Comparison of ENCODE assay signal across 11 mouse cellular contexts in genomic region chr12:71888370-71888769, GRCm38 (mm10). TPM values are rescaled to one million over a fixed set of nuclear protein-coding genes. Genes with fewer than 3 reads are reported as not detected.
DNase-seq lines count a peak whose midpoint lies in the region; ATAC-seq and TF ChIP-seq lines count a peak whose summit lies in the region.
"Had no signal": no experiment of that assay in that cellular context is flagged by ENCODE, and none has a peak within 500 bp of the region (broad histone marks: within the 10 kb centered on the region; RNA-seq: fewer than 3 reads in every experiment).

No protein-coding gene starts in this region.

- peak; percentile 57 for ATAC-seq in heart, embryonic 12.5 days (ENCODE audit: insufficient number of reproducible peaks, low FRiP score)
- no peak for ATAC-seq in liver, embryonic 11.5 days (replicated peaks; ENCODE audit: low FRiP score)
- ATAC-seq: intestine, embryonic 16.5 days had no signal

- H3K79me2 ChIP-seq in C2C12 (ENCODE audit: control insufficient read depth, insufficient read depth): peaks cover 70% of the 10 kb centered on the region

- H3ac ChIP-seq in C2C12 (ENCODE audit: control insufficient read depth, insufficient read length, low read depth): no peak overlapping the region

- intact Hi-C loops in left cerebral cortex, adult 2 months (cut with DNase I): no loop called here

- 41% methylated on average over 6 of the region's 6 CpGs for WGBS in heart, embryonic 12.5 days
- 87% methylated on average over 6 of the region's 6 CpGs for WGBS in liver, embryonic 11.5 days

- no peak for TF ChIP-seq POLR2A in embryonic fibroblast, embryonic 13.5 days (IDR thresholded peaks at IDR 0.05; ENCODE audit: low read depth, low read length)

- H3K27ac ChIP-seq in embryonic fibroblast, embryonic 13.5 days (ENCODE audit: insufficient read depth, low read length): peak overlapping the region; percentile 88
- peak overlapping the region; percentile 89 for H3K27ac ChIP-seq in heart, embryonic 12.5 days (ENCODE audit: poor library complexity, severe bottlenecking)
- H3K27ac ChIP-seq in left cerebral cortex, adult 2 months: no peak overlapping the region
- no peak overlapping the region for H3K27ac ChIP-seq in liver, embryonic 11.5 days (ENCODE audit: low read depth, low read length)
- H3K27ac ChIP-seq: liver, embryonic 13.5 days had no signal

- no peak overlapping the region for H3K9ac ChIP-seq in heart, embryonic 12.5 days
- no peak overlapping the region for H3K9ac ChIP-seq in liver, embryonic 11.5 days (ENCODE audit: low read depth, low read length)
- H3K9ac ChIP-seq: liver, embryonic 13.5 days had no signal

- no peaks in the 10 kb centered on the region for H3K27me3 ChIP-seq in C2C12 (ENCODE audit: control insufficient read depth, insufficient read depth, insufficient read length)
- no peaks in the 10 kb centered on the region for H3K27me3 ChIP-seq in heart, embryonic 12.5 days (replicated peaks)
- no peaks in the 10 kb centered on the region for H3K27me3 ChIP-seq in liver, embryonic 11.5 days (replicated peaks; ENCODE audit: control insufficient read depth, insufficient read depth, low read length)
- H3K27me3 ChIP-seq: liver, embryonic 13.5 days had no signal

- H3K4me2 ChIP-seq in heart, embryonic 12.5 days: no peak overlapping the region
- no peak overlapping the region for H3K4me2 ChIP-seq in liver, embryonic 11.5 days
- H3K4me2 ChIP-seq: liver, embryonic 13.5 days had no signal

- TF ChIP-seq CTCF in C2C12 (IDR thresholded peaks at IDR 0.05; ENCODE audit: control insufficient read depth, insufficient read depth, insufficient read length): no peak
- no peak for TF ChIP-seq CTCF in embryonic fibroblast, embryonic 13.5 days (IDR thresholded peaks at IDR 0.05; ENCODE audit: borderline replicate concordance, insufficient read depth, low read length)
- no peak for TF ChIP-seq CTCF in left cerebral cortex, adult 2 months (IDR thresholded peaks at IDR 0.05)

- H3K79me3 ChIP-seq in C2C12 (ENCODE audit: low read depth): peaks cover 36% of the 10 kb centered on the region

- H3K36me3 ChIP-seq in C2C12 (ENCODE audit: control insufficient read depth, insufficient read depth): no peaks in the 10 kb centered on the region
- peaks cover 3% of the 10 kb centered on the region; the same call in 1 of the 2 replicates for H3K36me3 ChIP-seq in heart, embryonic 12.5 days
- no peaks in the 10 kb centered on the region; the same call in 1 of the 2 replicates for H3K36me3 ChIP-seq in liver, embryonic 11.5 days (ENCODE audit: control insufficient read depth, insufficient read depth, low read length)

- peak; percentile 82 for DNase-seq in 3134 (ENCODE audit: extremely low read depth, insufficient read length, low spot score)
- DNase-seq in left cerebral cortex, adult 2 months (ENCODE audit: extremely low spot score in 1 of 2, low spot score in 2 of 2): no peak
- no peak for DNase-seq in liver, embryonic 11.5 days (ENCODE audit: low spot score)
- no peak for DNase-seq in embryo, embryonic 9.5 days (ENCODE audit: extremely low spot score)
- DNase-seq: liver, embryonic 13.5 days; right cerebral cortex, postnatal 4 days; thymus, adult 2 months had no signal

- H3K9me3 ChIP-seq in heart, embryonic 12.5 days (replicated peaks): no peaks in the 10 kb centered on the region
- H3K9me3 ChIP-seq in liver, embryonic 11.5 days (ENCODE audit: control insufficient read depth, low read length): no peaks in the 10 kb centered on the region
- H3K9me3 ChIP-seq: liver, embryonic 13.5 days had no signal

- peaks cover 34% of the 10 kb centered on the region for H3K4me1 ChIP-seq in embryonic fibroblast, embryonic 13.5 days (ENCODE audit: control insufficient read depth, insufficient read depth, low read length)
- peaks cover 92% of the 10 kb centered on the region for H3K4me1 ChIP-seq in heart, embryonic 12.5 days (replicated peaks)
- peaks cover 70% of the 10 kb centered on the region for H3K4me1 ChIP-seq in liver, embryonic 11.5 days (replicated peaks; ENCODE audit: control insufficient read depth, insufficient read depth, low read length)

- no peak overlapping the region for H3K4me3 ChIP-seq in C2C12 (ENCODE audit: insufficient read depth, poor library complexity, severe bottlenecking)
- no peak overlapping the region for H3K4me3 ChIP-seq in embryonic fibroblast, embryonic 13.5 days (ENCODE audit: insufficient read depth, low read length)
- H3K4me3 ChIP-seq in heart, embryonic 12.5 days: no peak overlapping the region
- no peak overlapping the region for H3K4me3 ChIP-seq in left cerebral cortex, adult 2 months
- H3K4me3 ChIP-seq in liver, embryonic 11.5 days (ENCODE audit: low read depth, low read length): no peak overlapping the region
- H3K4me3 ChIP-seq: liver, embryonic 13.5 days had no signal

TF ChIP-seq in C2C12, 6 proteins besides CTCF, POLR2A, EP300 and RAD21:
- TF ChIP-seq MAX (IDR thresholded peaks at IDR 0.05) (peak; percentile 67), MYOD1 (IDR thresholded peaks at IDR 0.05; ENCODE audit: control insufficient read depth, insufficient read length, low read depth) (peak; percentile 54), USF1 (IDR thresholded peaks at IDR 0.05; ENCODE audit: low read depth) (no peak), MYOG (IDR thresholded peaks at IDR 0.05; ENCODE audit: control insufficient read depth, extremely low read depth, insufficient read length) (no peak), FOSL1 (IDR thresholded peaks at IDR 0.05; ENCODE audit: insufficient read depth, low read length, poor library complexity, severe bottlenecking) (peak; percentile 19)

RNA-seq across cellular contexts. Expression of gene Daam1, which starts 57.5 kb away (rescaled TPM):
- 3.2 TPM for polyA plus RNA-seq in C2C12 (2012; fragmentation: generic; extraction: Trizol)
- 23.8 and 25.1 TPM in 2 replicates for polyA plus RNA-seq in embryonic fibroblast, embryonic 13.5 days (2011; ENCODE audit: insufficient read length, low read depth, missing spikeins)
- polyA plus RNA-seq in heart, embryonic 12.5 days (2016; fragmentation: Nextera tagmentation; extraction: Ambion mirVana): 23.1 and 23.3 TPM in 2 replicates
- total RNA-seq in left cerebral cortex, adult 2 months (2021): 10 to 100 TPM; 48.0 to 55.0 TPM
- polyA plus RNA-seq in liver, embryonic 11.5 days (2014; fragmentation: Nextera tagmentation; extraction: Ambion mirVana): 15.2 and 16.4 TPM in 2 replicates

Comparison
In these comparisons a context has a peak if more than half of its experiments do, and no peak if none do; other contexts are left out.
1. H3K27ac ChIP-seq: peak in embryonic fibroblast, embryonic 13.5 days (single experiment) and heart, embryonic 12.5 days (single experiment); none in left cerebral cortex, adult 2 months (single experiment) and liver, embryonic 11.5 days (single experiment).